ENCODE assay signal across 21 mouse cellular contexts in genomic region chr2:20231371-20231770, GRCm38 (mm10).
"Had no signal": no experiment of that assay in that cellular context is flagged by ENCODE, and none has a peak within 500 bp of the region (broad histone marks: within the 10 kb centered on the region; RNA-seq: fewer than 3 reads in every experiment).

No protein-coding gene starts in this region.

- H3K27me3 ChIP-seq: limb, embryonic 12.5 days; limb, embryonic 15.5 days; liver, embryonic 12.5 days; liver, embryonic 15.5 days; lung, embryonic 15.5 days; megakaryocyte, embryonic 14.5 days; neural tube, embryonic 12.5 days; stomach, embryonic 15.5 days had no signal

- H3K27ac ChIP-seq: limb, embryonic 12.5 days; limb, embryonic 15.5 days; liver, embryonic 12.5 days; liver, embryonic 15.5 days; lung, embryonic 15.5 days; neural tube, embryonic 12.5 days; stomach, embryonic 15.5 days had no signal

- DNase-seq: kidney, adult 9 months; kidney, postnatal 14 days; kidney, postnatal 4 days; left cerebral cortex, postnatal 4 days; lung, adult 18-20 months; lung, postnatal 10 days; lung, postnatal 36 days; midbrain, embryonic 14.5 days; right cerebral cortex, adult 18-20 months; right cerebral cortex, postnatal 14 days; spleen, adult 18-20 months; thymus, adult 18-20 months; thymus, postnatal 36 days had no signal

- H3K4me1 ChIP-seq: limb, embryonic 12.5 days; limb, embryonic 15.5 days; liver, embryonic 12.5 days; liver, embryonic 15.5 days; lung, embryonic 15.5 days; megakaryocyte, embryonic 14.5 days; neural tube, embryonic 12.5 days; stomach, embryonic 15.5 days had no signal

- H3K4me3 ChIP-seq: limb, embryonic 12.5 days; limb, embryonic 15.5 days; liver, embryonic 12.5 days; liver, embryonic 15.5 days; lung, embryonic 15.5 days; megakaryocyte, embryonic 14.5 days; neural tube, embryonic 12.5 days; stomach, embryonic 15.5 days had no signal

- H3K9me3 ChIP-seq: limb, embryonic 12.5 days; limb, embryonic 15.5 days; liver, embryonic 12.5 days; liver, embryonic 15.5 days; lung, embryonic 15.5 days; megakaryocyte, embryonic 14.5 days; neural tube, embryonic 12.5 days; stomach, embryonic 15.5 days had no signal

- ATAC-seq: liver, embryonic 12.5 days had no signal

- H3K36me3 ChIP-seq: limb, embryonic 12.5 days; limb, embryonic 15.5 days; liver, embryonic 12.5 days; liver, embryonic 15.5 days; lung, embryonic 15.5 days; neural tube, embryonic 12.5 days; stomach, embryonic 15.5 days had no signal
